Mouse (Mus musculus) activated CD4-positive, CD25-positive, alpha-beta regulatory T cell (primary cell): Measurements from ENCODE around the gene AY074887. TPM values are rescaled to one million over a fixed set of nuclear protein-coding genes. Genes with fewer than 3 reads are reported as not detected.

Source experiments
- polyA plus RNA-seq, 2 experiments: library from polyadenylated mRNA; unstranded; fragments of 100-300 nt; shearing (Covaris generic); gene quantifications; one replicate each; pipeline ENCODE4 v1.2.1; 2017

The AY074887 gene
- under 1 TPM in 1 of 2 experiments, not detected in 1; 0.42 TPM for polyA plus RNA-seq

GRCm38 (mm10) chr9:54950575-54951321 lies at the start of gene AY074887, which contains the start of gene Psma4:
Gene AY074887 (minus strand): TSS chr9:54950998.
Gene Psma4 (plus strand): TSS chr9:54950790.

GRCm38 (mm10) chr9:54980674-54981073 lies 29.9 kb upstream of the AY074887 start, which contains the start of gene Chrna5:
Gene Chrna5 (plus strand): TSS chr9:54980880.

GRCm38 (mm10) chr9:54917010-54917677 lies 33.7 kb downstream of the AY074887 start, which contains the start of gene Hykk:
Gene Hykk (plus strand): TSS chr9:54917283.

Other genes with a start within 250 kb of the AY074887 start
- 100 to 1,000 TPM in 1 of 2 experiments, 10 to 100 TPM in 1; 88.3 to 106 TPM for gene Wdr61, start 216.5 kb downstream of the AY074887 start, polyA plus RNA-seq
- not detected for gene Crabp1, start 186.2 kb downstream of the AY074887 start, polyA plus RNA-seq
- 10 to 100 TPM; 19.2 to 20.4 TPM for gene Ireb2, start 87.2 kb downstream of the AY074887 start, polyA plus RNA-seq
- under 1 TPM; 0.37 to 0.77 TPM for gene Hykk, start 33.7 kb downstream of the AY074887 start, polyA plus RNA-seq
- gene Psma4, start 208 bp downstream of the AY074887 start, polyA plus RNA-seq = 100 to 1,000 TPM; 311 to 343 TPM
- under 1 TPM in 1 of 2 experiments, not detected in 1; 0.29 TPM for gene Chrna5, start 29.9 kb upstream of the AY074887 start, polyA plus RNA-seq
- gene Chrna3, start 75.6 kb upstream of the AY074887 start, polyA plus RNA-seq = under 1 TPM in 1 of 2 experiments, not detected in 1; 0.38 TPM
- under 1 TPM in 1 of 2 experiments, not detected in 1; 0.11 TPM for gene Chrnb4, start 97.8 kb upstream of the AY074887 start, polyA plus RNA-seq
- gene Ube2q2, start 197.9 kb upstream of the AY074887 start, polyA plus RNA-seq = 10 to 100 TPM; 36.5 to 47.2 TPM